Mouse (Mus musculus): ENCODE results near the gene Eif4g3. TPM values are rescaled to one million over a fixed set of nuclear protein-coding genes. Genes with fewer than 3 reads are reported as not detected.
A peak's percentile ranks its signal among the peaks of the same experiment; 100 is the strongest.

The Eif4g3 gene
- polyA plus RNA-seq, 1 experiment from 2014 or later, result 43.3 TPM

GRCm38 (mm10) chr4:137993291-137993758 is 503 bp downstream of the Eif4g3 start:
- ATAC-seq (ENCODE audit: insufficient number of reproducible peaks, insufficient read depth, low FRiP score, low read depth), result peak; percentile 95
- WGBS, result under 1% methylated on average over 53 of the region's 59 CpGs
- H3K27ac ChIP-seq (ENCODE audit: low read length), result peak overlapping the region; percentile 91

GRCm38 (mm10) chr4:137993821-137994561 is 1.2 kb downstream of the Eif4g3 start:
- under 1% methylated on average over 47 of the region's 60 CpGs for WGBS
- Histone ChIP-seq H3K9ac (replicated peaks; ENCODE audit: low read depth, low read length) (peak overlapping the region; percentile 99), H3K4me1 (ENCODE audit: control insufficient read depth, insufficient read depth, low read length) (peaks cover 16% of the 10 kb centered on the region), H3K4me2 (replicated peaks; ENCODE audit: low read depth, low read length) (peak overlapping the region; percentile 68), H3K9me3 (ENCODE audit: control insufficient read depth, low read depth, low read length) (no peaks in the 10 kb centered on the region), H3K4me3 (ENCODE audit: low read depth, low read length) (peak overlapping the region; percentile 79), H3K27me3 (ENCODE audit: control insufficient read depth, insufficient read depth, low read length) (no peaks in the 10 kb centered on the region), H3K27ac (ENCODE audit: low read length) (peak overlapping the region; percentile 91), H3K36me3 (ENCODE audit: control insufficient read depth, insufficient read depth, low read length) (peaks cover 21% of the 10 kb centered on the region)
- peak; percentile 24; the same call in 1 of the 2 replicates for ATAC-seq (ENCODE audit: insufficient number of reproducible peaks, insufficient read depth, low FRiP score, low read depth)

More at GRCm38 (mm10) chr4:137993291-137993758, 503 bp downstream of the Eif4g3 start:
- Histone ChIP-seq H3K9ac (replicated peaks; ENCODE audit: low read depth, low read length) (peak overlapping the region; percentile 99), H3K27me3 (ENCODE audit: control insufficient read depth, insufficient read depth, low read length) (no peaks in the 10 kb centered on the region), H3K4me1 (ENCODE audit: control insufficient read depth, insufficient read depth, low read length) (peaks cover 16% of the 10 kb centered on the region), H3K4me3 (ENCODE audit: low read depth, low read length) (peak overlapping the region; percentile 79), H3K36me3 (ENCODE audit: control insufficient read depth, insufficient read depth, low read length) (peaks cover 16% of the 10 kb centered on the region), H3K9me3 (ENCODE audit: control insufficient read depth, low read depth, low read length) (no peaks in the 10 kb centered on the region), H3K4me2 (replicated peaks; ENCODE audit: low read depth, low read length) (peak overlapping the region; percentile 68)

- WGBS, result 40% methylated on average over 12 of the region's 12 CpGs
- H3K27me3 ChIP-seq (ENCODE audit: control insufficient read depth, insufficient read depth, low read length), result no peaks in the 10 kb centered on the region
- peaks cover 21% of the 10 kb centered on the region for H3K36me3 ChIP-seq (ENCODE audit: control insufficient read depth, insufficient read depth, low read length)
- peaks cover 16% of the 10 kb centered on the region for H3K4me1 ChIP-seq (ENCODE audit: control insufficient read depth, insufficient read depth, low read length)
- H3K4me3 ChIP-seq (ENCODE audit: low read depth, low read length), result peak overlapping the region; percentile 79
- peak overlapping the region; percentile 68 for H3K4me2 ChIP-seq (replicated peaks; ENCODE audit: low read depth, low read length)
- ATAC-seq (ENCODE audit: insufficient number of reproducible peaks, insufficient read depth, low FRiP score, low read depth), result no peak
- H3K27ac ChIP-seq (ENCODE audit: low read length), result peak overlapping the region; percentile 91; the same call in 1 of the 2 replicates
- H3K9me3 ChIP-seq (ENCODE audit: control insufficient read depth, low read depth, low read length), result no peaks in the 10 kb centered on the region
- peak overlapping the region; percentile 99 for H3K9ac ChIP-seq (replicated peaks; ENCODE audit: low read depth, low read length)
Observed at GRCm38 (mm10) chr4:137994562-137995336, 1.9 kb downstream of the Eif4g3 start.

- no peaks in the 10 kb centered on the region for H3K9me3 ChIP-seq (ENCODE audit: control insufficient read depth, low read depth, low read length)
- 0 out of 2 replicates have a peak overlapping the region, but pooled peaks have one; percentile 99 for H3K9ac ChIP-seq (replicated peaks; ENCODE audit: low read depth, low read length)
- H3K4me1 ChIP-seq (ENCODE audit: control insufficient read depth, insufficient read depth, low read length), result peaks cover 20% of the 10 kb centered on the region
- WGBS, result 72% methylated on average over 12 of the region's 12 CpGs
- peak overlapping the region; percentile 68 for H3K4me2 ChIP-seq (replicated peaks; ENCODE audit: low read depth, low read length)
- H3K4me3 ChIP-seq (ENCODE audit: low read depth, low read length), result peak overlapping the region; percentile 79
- peaks cover 21% of the 10 kb centered on the region for H3K36me3 ChIP-seq (ENCODE audit: control insufficient read depth, insufficient read depth, low read length)
- ATAC-seq (ENCODE audit: insufficient number of reproducible peaks, insufficient read depth, low FRiP score, low read depth), result no peak
- H3K27me3 ChIP-seq (ENCODE audit: control insufficient read depth, insufficient read depth, low read length), result no peaks in the 10 kb centered on the region
- no peak overlapping the region for H3K27ac ChIP-seq (ENCODE audit: low read length)
Observed at GRCm38 (mm10) chr4:137995399-137995798, 2.6 kb downstream of the Eif4g3 start.

GRCm38 (mm10) chr4:137998232-137998631 is 5.4 kb downstream of the Eif4g3 start:
- no peak overlapping the region for H3K4me3 ChIP-seq (ENCODE audit: low read depth, low read length)
- H3K4me1 ChIP-seq (ENCODE audit: control insufficient read depth, insufficient read depth, low read length), result peaks cover 21% of the 10 kb centered on the region
- no peak overlapping the region for H3K27ac ChIP-seq (ENCODE audit: low read length)
- H3K4me2 ChIP-seq (replicated peaks; ENCODE audit: low read depth, low read length), result no peak overlapping the region
- H3K36me3 ChIP-seq (ENCODE audit: control insufficient read depth, insufficient read depth, low read length), result peaks cover 21% of the 10 kb centered on the region
- 80% methylated on average over 4 of the region's 4 CpGs for whole genome bisulfite sequencing
- no peaks in the 10 kb centered on the region for H3K27me3 ChIP-seq (ENCODE audit: control insufficient read depth, insufficient read depth, low read length)
- ATAC-seq (ENCODE audit: insufficient number of reproducible peaks, insufficient read depth, low FRiP score, low read depth), result no peak
- no peaks in the 10 kb centered on the region for H3K9me3 ChIP-seq (ENCODE audit: control insufficient read depth, low read depth, low read length)
- H3K9ac ChIP-seq (replicated peaks; ENCODE audit: low read depth, low read length), result no peak overlapping the region

- 0 out of 2 replicates have a peak, but pooled peaks have one; percentile 53 for ATAC-seq (ENCODE audit: insufficient number of reproducible peaks, insufficient read depth, low FRiP score, low read depth)
- 18% methylated on average over 7 of the region's 7 CpGs for WGBS
- no peaks in the 10 kb centered on the region for H3K9me3 ChIP-seq (ENCODE audit: control insufficient read depth, low read depth, low read length)
- peaks cover 25% of the 10 kb centered on the region for H3K36me3 ChIP-seq (ENCODE audit: control insufficient read depth, insufficient read depth, low read length)
- H3K4me1 ChIP-seq (ENCODE audit: control insufficient read depth, insufficient read depth, low read length), result peaks cover 10% of the 10 kb centered on the region; the same call in 1 of the 2 replicates
- H3K27me3 ChIP-seq (ENCODE audit: control insufficient read depth, insufficient read depth, low read length), result no peaks in the 10 kb centered on the region
- H3K4me2 ChIP-seq (replicated peaks; ENCODE audit: low read depth, low read length), result no peak overlapping the region
- H3K27ac ChIP-seq (ENCODE audit: low read length), result no peak overlapping the region
- H3K9ac ChIP-seq (replicated peaks; ENCODE audit: low read depth, low read length), result no peak overlapping the region
- no peak overlapping the region for H3K4me3 ChIP-seq (ENCODE audit: low read depth, low read length)
Observed at GRCm38 (mm10) chr4:138000682-138001081, 7.9 kb downstream of the Eif4g3 start.

- no peak overlapping the region for H3K4me3 ChIP-seq (ENCODE audit: low read depth, low read length)
- H3K4me1 ChIP-seq (ENCODE audit: control insufficient read depth, insufficient read depth, low read length), result 0 out of 2 replicates have a peak, but pooled peaks cover 5% of the 10 kb centered on the region
- WGBS, result 77% methylated on average over 11 of the region's 11 CpGs
- H3K9ac ChIP-seq (replicated peaks; ENCODE audit: low read depth, low read length), result no peak overlapping the region
- H3K27me3 ChIP-seq (ENCODE audit: control insufficient read depth, insufficient read depth, low read length), result no peaks in the 10 kb centered on the region
- ATAC-seq (ENCODE audit: insufficient number of reproducible peaks, insufficient read depth, low FRiP score, low read depth), result no peak
- H3K36me3 ChIP-seq (ENCODE audit: control insufficient read depth, insufficient read depth, low read length), result peaks cover 10% of the 10 kb centered on the region
- no peak overlapping the region for H3K4me2 ChIP-seq (replicated peaks; ENCODE audit: low read depth, low read length)
- no peak overlapping the region for H3K27ac ChIP-seq (ENCODE audit: low read length)
- H3K9me3 ChIP-seq (ENCODE audit: control insufficient read depth, low read depth, low read length), result no peaks in the 10 kb centered on the region
Observed at GRCm38 (mm10) chr4:138003909-138004610, 11.2 kb downstream of the Eif4g3 start.

GRCm38 (mm10) chr4:138005781-138006180 is 13.0 kb downstream of the Eif4g3 start:
- ATAC-seq (ENCODE audit: insufficient number of reproducible peaks, insufficient read depth, low FRiP score, low read depth), result no peak
- Histone ChIP-seq H3K4me1 (ENCODE audit: control insufficient read depth, insufficient read depth, low read length) (no peaks in the 10 kb centered on the region), H3K27me3 (ENCODE audit: control insufficient read depth, insufficient read depth, low read length) (no peaks in the 10 kb centered on the region), H3K9ac (replicated peaks; ENCODE audit: low read depth, low read length) (no peak overlapping the region), H3K4me3 (ENCODE audit: low read depth, low read length) (no peak overlapping the region), H3K9me3 (ENCODE audit: control insufficient read depth, low read depth, low read length) (no peaks in the 10 kb centered on the region), H3K27ac (ENCODE audit: low read length) (no peak overlapping the region), H3K36me3 (ENCODE audit: control insufficient read depth, insufficient read depth, low read length) (peaks cover 11% of the 10 kb centered on the region; the same call in 1 of the 2 replicates), H3K4me2 (replicated peaks; ENCODE audit: low read depth, low read length) (no peak overlapping the region)
- 94% methylated on average over 1 of the region's 1 CpGs for WGBS
